Mouse (Mus musculus): ENCODE measurements around the gene Npr2.
A peak's percentile ranks its signal among the peaks of the same experiment; 100 is the strongest.

Npr2 gene

GRCm38 (mm10) chr4:43668782-43669427 is 37.2 kb downstream of the Npr2 start, which contains the start of the genes Tmem8b and Fam221b:
TSS of gene Tmem8b (plus strand) at chr4:43668971.
TSS of gene Fam221b (minus strand) at chr4:43669145.
- peak; percentile 75 to 80 for DNase-seq (ENCODE audit: low read depth in 2 of 2, low spot score in 2 of 2)

GRCm38 (mm10) chr4:43669428-43669794 is 37.7 kb downstream of the Npr2 start:
- peak in 1 of 2 experiments; percentile 19 for DNase-seq (ENCODE audit: low read depth in 2 of 2, low spot score in 2 of 2)

GRCm38 (mm10) chr4:43672070-43672469 is 40.3 kb downstream of the Npr2 start:
- DNase-seq (ENCODE audit: low read depth in 2 of 2, low spot score in 2 of 2) = peak; percentile 71 to 78

- DNase-seq (ENCODE audit: low read depth in 2 of 2, low spot score in 2 of 2) = no peak
These were observed 42.0 kb downstream of the Npr2 start for GRCm38 (mm10) chr4:43673703-43674102.

GRCm38 (mm10) chr4:43674974-43675373 is 43.2 kb downstream of the Npr2 start:
- DNase-seq (ENCODE audit: low read depth in 2 of 2, low spot score in 2 of 2) = no peak

- no peak for DNase-seq (ENCODE audit: low read depth in 2 of 2, low spot score in 2 of 2)
These were observed 43.9 kb downstream of the Npr2 start for GRCm38 (mm10) chr4:43675608-43676007.

GRCm38 (mm10) chr4:43678541-43678940 is 46.8 kb downstream of the Npr2 start:
- DNase-seq (ENCODE audit: low read depth in 2 of 2, low spot score in 2 of 2) = no peak

GRCm38 (mm10) chr4:43679416-43680043 is 47.8 kb downstream of the Npr2 start:
- DNase-seq (ENCODE audit: low read depth in 2 of 2, low spot score in 2 of 2) = no peak

- no peak for DNase-seq (ENCODE audit: low read depth in 2 of 2, low spot score in 2 of 2)
These were observed 58.3 kb downstream of the Npr2 start for GRCm38 (mm10) chr4:43690021-43690420.

- no peak for DNase-seq (ENCODE audit: low read depth in 2 of 2, low spot score in 2 of 2)
These were observed 59.3 kb downstream of the Npr2 start for GRCm38 (mm10) chr4:43691026-43691425.

GRCm38 (mm10) chr4:43693806-43694241 is 62.1 kb downstream of the Npr2 start:
- no peak for DNase-seq (ENCODE audit: low read depth in 2 of 2, low spot score in 2 of 2)

GRCm38 (mm10) chr4:43694439-43695248 is 62.9 kb downstream of the Npr2 start:
- no peak for DNase-seq (ENCODE audit: low read depth in 2 of 2, low spot score in 2 of 2)

- DNase-seq (ENCODE audit: low read depth in 2 of 2, low spot score in 2 of 2) = no peak
These were observed 63.5 kb downstream of the Npr2 start for GRCm38 (mm10) chr4:43695249-43695671.

- DNase-seq (ENCODE audit: low read depth in 2 of 2, low spot score in 2 of 2) = no peak
These were observed 64.8 kb downstream of the Npr2 start for GRCm38 (mm10) chr4:43696561-43696960.

GRCm38 (mm10) chr4:43700707-43701106 is 69.0 kb downstream of the Npr2 start, which contains the start of gene Olfr70:
TSS of gene Olfr70 (minus strand) at chr4:43700807.
- no peak for DNase-seq (ENCODE audit: low read depth in 2 of 2, low spot score in 2 of 2)
